ENCODE assay signal across 23 mouse cellular contexts in the genomic region with DNA sequence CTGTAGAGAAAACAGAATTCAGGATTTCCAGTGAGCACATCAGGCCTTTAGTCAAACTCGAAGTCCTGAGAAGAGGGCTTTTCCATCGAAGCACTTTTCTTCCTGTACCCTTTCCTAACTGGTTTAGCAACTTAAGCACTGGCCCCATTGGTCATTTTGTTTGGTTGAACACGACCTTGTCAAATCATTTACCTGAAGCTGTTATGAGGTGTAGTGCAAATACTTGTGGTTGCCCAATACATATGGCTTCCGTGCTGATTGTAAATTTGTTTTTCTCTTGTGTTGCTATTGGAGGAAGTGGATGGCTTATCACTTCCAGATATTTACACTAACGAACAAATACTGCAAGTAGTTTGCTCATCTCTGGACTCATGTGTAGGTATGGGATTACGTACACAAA. TPM values are rescaled to one million over a fixed set of nuclear protein-coding genes. Genes with fewer than 3 reads are reported as not detected.
DNase-seq lines count a peak whose midpoint lies in the region; ATAC-seq and TF ChIP-seq lines count a peak whose summit lies in the region.
"Had no signal": no experiment of that assay in that cellular context is flagged by ENCODE, and none has a peak within 500 bp of the region (broad histone marks: within the 10 kb centered on the region; RNA-seq: fewer than 3 reads in every experiment).

No protein-coding gene starts in this region.

- WGBS in intestine, embryonic 16.5 days, result 62% methylated on average over 6 of the region's 6 CpGs
- 48% methylated on average over 6 of the region's 6 CpGs for WGBS in liver, embryonic 13.5 days (ENCODE audit: insufficient replicate concordance)
- WGBS in lung, embryonic 16.5 days, result 40% methylated on average over 6 of the region's 6 CpGs
- WGBS in stomach, embryonic 14.5 days, result 63% methylated on average over 6 of the region's 6 CpGs

- no peak overlapping the region for H3K4me2 ChIP-seq in intestine, embryonic 16.5 days (ENCODE audit: low read depth, low read length)
- H3K4me2 ChIP-seq in liver, embryonic 13.5 days, result no peak overlapping the region
- peak overlapping the region; percentile 29 for H3K4me2 ChIP-seq in lung, embryonic 16.5 days (ENCODE audit: low read depth, low read length)
- no peak overlapping the region for H3K4me2 ChIP-seq in stomach, embryonic 14.5 days (replicated peaks; ENCODE audit: low read depth, low read length)
- H3K4me2 ChIP-seq: embryonic facial prominence, embryonic 12.5 days; forebrain, embryonic 13.5 days; heart, embryonic 15.5 days; hindbrain, embryonic 15.5 days; midbrain, embryonic 11.5 days; neural tube, embryonic 12.5 days had no signal

- H3K9me3 ChIP-seq in intestine, embryonic 16.5 days (ENCODE audit: control insufficient read depth, low read length), result no peaks in the 10 kb centered on the region
- no peaks in the 10 kb centered on the region for H3K9me3 ChIP-seq in liver, embryonic 13.5 days (replicated peaks)
- H3K9me3 ChIP-seq in lung, embryonic 16.5 days (ENCODE audit: control insufficient read depth, low read length), result no peaks in the 10 kb centered on the region
- H3K9me3 ChIP-seq in stomach, embryonic 14.5 days (ENCODE audit: control insufficient read depth, low read depth, low read length), result no peaks in the 10 kb centered on the region
- H3K9me3 ChIP-seq: embryonic facial prominence, embryonic 12.5 days; forebrain, embryonic 13.5 days; heart, embryonic 15.5 days; hindbrain, embryonic 15.5 days; neural tube, embryonic 12.5 days had no signal

- DNase-seq in liver, embryonic 13.5 days, result no peak
- no peak for DNase-seq in ovary, postnatal 10 days (ENCODE audit: low spot score)
- no peak for DNase-seq in left cerebral cortex, adult 2 months (ENCODE audit: extremely low spot score in 1 of 2, low spot score in 2 of 2)
- DNase-seq in yolk sac, embryonic 10.5 days (ENCODE audit: low spot score), result no peak
- DNase-seq: adrenal gland, adult 2 months; cerebellum, adult 9-10 months; gastrocnemius, postnatal 10 days; heart, adult 18-20 months; heart, postnatal 4 days; kidney, adult 2 months; kidney, postnatal 14 days; spleen, adult 18-20 months; thymus, postnatal 14 days had no signal

- no peak for TF ChIP-seq CTCF in left cerebral cortex, adult 2 months (IDR thresholded peaks at IDR 0.05)

- H3K27me3 ChIP-seq in intestine, embryonic 16.5 days (replicated peaks; ENCODE audit: control insufficient read depth, insufficient read depth, low read length), result no peaks in the 10 kb centered on the region
- H3K27me3 ChIP-seq in liver, embryonic 13.5 days, result peaks cover 47% of the 10 kb centered on the region
- H3K27me3 ChIP-seq in lung, embryonic 16.5 days (ENCODE audit: control insufficient read depth, insufficient read depth, low read depth, low read length), result no peaks in the 10 kb centered on the region
- no peaks in the 10 kb centered on the region for H3K27me3 ChIP-seq in stomach, embryonic 14.5 days (ENCODE audit: control insufficient read depth, insufficient read depth, low read length)
- H3K27me3 ChIP-seq: embryonic facial prominence, embryonic 12.5 days; forebrain, embryonic 13.5 days; heart, embryonic 15.5 days; hindbrain, embryonic 15.5 days; neural tube, embryonic 12.5 days had no signal

- H3K9ac ChIP-seq in intestine, embryonic 16.5 days (ENCODE audit: low read depth, low read length), result no peak overlapping the region
- no peak overlapping the region for H3K9ac ChIP-seq in liver, embryonic 13.5 days
- no peak overlapping the region for H3K9ac ChIP-seq in lung, embryonic 16.5 days (ENCODE audit: low read length)
- H3K9ac ChIP-seq in stomach, embryonic 14.5 days (replicated peaks; ENCODE audit: low read depth, low read length), result no peak overlapping the region
- H3K9ac ChIP-seq: embryonic facial prominence, embryonic 12.5 days; forebrain, embryonic 13.5 days; heart, embryonic 15.5 days; hindbrain, embryonic 15.5 days; neural tube, embryonic 12.5 days had no signal

- 0 out of 2 replicates have a peak, but pooled peaks cover 2% of the 10 kb centered on the region for H3K4me1 ChIP-seq in intestine, embryonic 16.5 days (ENCODE audit: control insufficient read depth, insufficient read depth, low read length)
- no peaks in the 10 kb centered on the region for H3K4me1 ChIP-seq in liver, embryonic 13.5 days (replicated peaks)
- no peaks in the 10 kb centered on the region; the same call in none of the 2 replicates for H3K4me1 ChIP-seq in lung, embryonic 16.5 days (replicated peaks; ENCODE audit: control insufficient read depth, insufficient read depth, low read length)
- H3K4me1 ChIP-seq in stomach, embryonic 14.5 days (ENCODE audit: control insufficient read depth, insufficient read depth, low read length), result no peaks in the 10 kb centered on the region
- H3K4me1 ChIP-seq: embryonic facial prominence, embryonic 12.5 days; forebrain, embryonic 13.5 days; hindbrain, embryonic 15.5 days; neural tube, embryonic 12.5 days had no signal

- H3K4me3 ChIP-seq in intestine, embryonic 16.5 days (ENCODE audit: low read length), result no peak overlapping the region
- no peak overlapping the region for H3K4me3 ChIP-seq in liver, embryonic 13.5 days (replicated peaks)
- no peak overlapping the region for H3K4me3 ChIP-seq in lung, embryonic 16.5 days (ENCODE audit: low read length)
- H3K4me3 ChIP-seq in stomach, embryonic 14.5 days (ENCODE audit: low read depth, low read length), result no peak overlapping the region
- no peak overlapping the region for H3K4me3 ChIP-seq in left cerebral cortex, adult 2 months
- H3K4me3 ChIP-seq: embryonic facial prominence, embryonic 12.5 days; erythroblast, embryonic 14.5 days; forebrain, embryonic 13.5 days; heart, embryonic 15.5 days; hindbrain, embryonic 15.5 days; neural tube, embryonic 12.5 days had no signal

- intact Hi-C loops in left cerebral cortex, adult 2 months (cut with DNase I), result no loop called here

- ATAC-seq in intestine, embryonic 16.5 days, result peak; percentile 90
- ATAC-seq in liver, embryonic 13.5 days (ENCODE audit: low read depth), result 0 out of 2 replicates have a peak, but pooled peaks have one; percentile 5
- peak; percentile 87 for ATAC-seq in lung, embryonic 16.5 days (ENCODE audit: low read depth)
- peak; percentile 86 for ATAC-seq in stomach, embryonic 14.5 days (ENCODE audit: insufficient number of reproducible peaks, insufficient read depth, low FRiP score, low read depth)
- ATAC-seq: forebrain, embryonic 13.5 days had no signal

- H3K27ac ChIP-seq in intestine, embryonic 16.5 days (ENCODE audit: low read length), result no peak overlapping the region
- H3K27ac ChIP-seq in liver, embryonic 13.5 days, result no peak overlapping the region
- H3K27ac ChIP-seq in lung, embryonic 16.5 days (ENCODE audit: low read length), result peak overlapping the region; percentile 50; the same call in 1 of the 2 replicates
- H3K27ac ChIP-seq in stomach, embryonic 14.5 days (ENCODE audit: low read length), result no peak overlapping the region
- no peak overlapping the region for H3K27ac ChIP-seq in left cerebral cortex, adult 2 months
- H3K27ac ChIP-seq: embryonic facial prominence, embryonic 12.5 days; forebrain, embryonic 13.5 days; heart, embryonic 15.5 days; hindbrain, embryonic 15.5 days; neural tube, embryonic 12.5 days had no signal

- no peaks in the 10 kb centered on the region for H3K36me3 ChIP-seq in intestine, embryonic 16.5 days (ENCODE audit: control insufficient read depth, insufficient read depth, low read length)
- H3K36me3 ChIP-seq in liver, embryonic 13.5 days, result no peaks in the 10 kb centered on the region
- H3K36me3 ChIP-seq in lung, embryonic 16.5 days (ENCODE audit: control insufficient read depth, insufficient read depth, low read length), result no peaks in the 10 kb centered on the region
- no peaks in the 10 kb centered on the region for H3K36me3 ChIP-seq in stomach, embryonic 14.5 days (ENCODE audit: control insufficient read depth, insufficient read depth, low read length)
- H3K36me3 ChIP-seq: embryonic facial prominence, embryonic 12.5 days; heart, embryonic 15.5 days; hindbrain, embryonic 15.5 days; neural tube, embryonic 12.5 days had no signal

RNA-seq across cellular contexts. Expression of gene Rapgef5, which starts 29.0 kb away (rescaled TPM):
- polyA plus RNA-seq in intestine, embryonic 16.5 days (2015; fragmentation: Nextera tagmentation; extraction: Ambion mirVana), result 5.2 and 6.9 TPM in 2 replicates
- 1.3 and 1.7 TPM in 2 replicates for polyA plus RNA-seq in liver, embryonic 13.5 days (2015; fragmentation: Nextera tagmentation; extraction: Ambion mirVana)
- 25.8 and 25.9 TPM in 2 replicates for polyA plus RNA-seq in lung, embryonic 16.5 days (2015; fragmentation: Nextera tagmentation; extraction: Ambion mirVana)
- 11.9 and 12.1 TPM in 2 replicates for polyA plus RNA-seq in stomach, embryonic 14.5 days (2014; fragmentation: Nextera tagmentation; extraction: Ambion mirVana)
- 100 to 1,000 TPM; 149 to 189 TPM for total RNA-seq in left cerebral cortex, adult 2 months (2021)

Comparison
In these comparisons a context has a peak if more than half of its experiments do, and no peak if none do; other contexts are left out.
1. ATAC-seq: peak in every context shown above with its lines; median percentile 90 in intestine, embryonic 16.5 days; 87 in lung, embryonic 16.5 days; 86 in stomach, embryonic 14.5 days; 5 in liver, embryonic 13.5 days.